Mouse (Mus musculus): Measurements from ENCODE around the gene Chchd3.
A peak's percentile ranks its signal among the peaks of the same experiment; 100 is the strongest.

Chchd3 gene

DNA sequence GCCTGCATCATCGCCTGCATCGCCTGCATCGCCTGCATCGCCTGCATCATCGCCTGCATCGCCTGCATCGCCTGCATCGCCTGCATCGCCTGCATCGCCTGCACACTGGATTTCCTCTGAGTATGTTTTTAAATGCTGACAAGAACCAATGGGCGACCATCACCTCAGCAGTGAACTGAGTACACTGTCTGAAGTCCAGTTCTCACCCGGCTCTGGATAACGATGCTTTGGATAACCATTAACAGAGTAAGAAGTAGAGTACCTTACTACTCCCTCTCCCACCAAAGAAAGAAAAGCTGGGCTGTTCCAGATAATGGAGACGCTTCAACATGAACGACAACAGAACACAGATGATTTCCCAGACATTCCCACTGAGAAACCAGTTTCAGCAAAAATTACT lies 58.8 kb downstream of the Chchd3 start:
- peak; percentile 86 for DNase-seq

- DNase-seq, result no peak
Measured at GRCm38 (mm10) chr6:32996597-32996996, 63.5 kb downstream of the Chchd3 start.

DNA sequence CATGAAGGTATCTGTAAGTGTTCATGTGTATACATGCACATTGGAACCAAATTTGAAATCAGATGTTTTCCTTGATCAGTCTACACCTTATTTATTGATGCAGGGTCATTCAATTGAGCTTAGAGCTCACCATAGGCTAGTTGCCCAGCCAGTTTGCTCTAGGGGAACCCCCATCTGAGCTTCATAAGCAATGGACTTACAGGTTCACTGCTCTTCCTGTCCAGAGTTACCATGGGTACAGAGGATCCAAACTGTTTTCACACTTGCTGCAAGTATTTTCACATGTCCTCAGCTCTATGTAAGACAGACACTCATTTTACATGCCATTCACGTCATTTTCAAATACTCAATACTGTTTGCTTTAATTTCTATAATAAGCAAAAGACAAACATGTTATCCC lies 66.2 kb downstream of the Chchd3 start:
- DNase-seq, result peak; percentile 57

DNA sequence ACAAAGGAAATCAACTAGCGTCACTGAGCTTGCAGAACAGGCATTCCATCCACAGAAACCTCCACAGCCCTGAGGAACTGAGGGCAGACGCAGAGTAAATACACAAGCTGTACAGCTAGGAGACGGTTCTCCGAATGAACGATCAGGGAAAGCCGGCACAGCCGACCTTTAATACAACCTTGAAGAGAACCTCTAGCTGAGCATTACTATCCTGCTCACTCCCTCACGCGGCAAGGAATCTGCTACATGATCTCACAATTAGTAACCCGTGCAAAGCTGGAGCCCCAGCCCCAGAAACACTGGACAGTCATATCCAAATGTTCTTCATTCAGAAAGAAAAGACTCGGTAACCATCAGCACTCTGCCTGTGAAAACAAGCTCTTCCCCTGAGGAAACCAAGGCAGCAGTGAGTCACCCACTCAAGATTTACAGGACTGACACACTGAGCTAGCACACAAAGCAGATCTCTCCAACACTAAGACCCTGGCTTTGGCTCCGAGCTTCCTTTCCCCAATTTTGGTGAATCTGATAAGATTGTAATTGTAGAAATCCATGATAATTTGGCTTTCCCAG lies 69.9 kb downstream of the Chchd3 start:
- DNase-seq, result peak; percentile 47

DNA sequence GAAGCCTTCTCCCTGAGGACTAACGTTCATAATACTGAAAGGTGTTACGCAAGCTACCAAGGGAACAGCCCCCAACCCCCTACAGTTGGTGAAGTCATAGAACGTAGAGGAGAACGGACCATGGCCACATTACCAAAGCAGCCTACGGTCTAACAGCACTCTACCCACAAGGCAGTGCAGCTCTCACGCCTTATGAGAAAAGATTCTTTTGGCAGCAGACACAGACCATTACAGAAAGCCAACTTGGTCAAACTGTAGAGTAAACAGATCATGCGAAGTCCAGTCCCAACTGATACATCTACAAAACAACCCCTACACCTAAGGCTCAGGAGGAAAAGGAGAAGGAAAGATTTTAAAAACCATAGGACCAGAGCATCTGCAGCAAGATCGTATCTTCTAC lies 71.5 kb downstream of the Chchd3 start:
- no peak for DNase-seq

DNA sequence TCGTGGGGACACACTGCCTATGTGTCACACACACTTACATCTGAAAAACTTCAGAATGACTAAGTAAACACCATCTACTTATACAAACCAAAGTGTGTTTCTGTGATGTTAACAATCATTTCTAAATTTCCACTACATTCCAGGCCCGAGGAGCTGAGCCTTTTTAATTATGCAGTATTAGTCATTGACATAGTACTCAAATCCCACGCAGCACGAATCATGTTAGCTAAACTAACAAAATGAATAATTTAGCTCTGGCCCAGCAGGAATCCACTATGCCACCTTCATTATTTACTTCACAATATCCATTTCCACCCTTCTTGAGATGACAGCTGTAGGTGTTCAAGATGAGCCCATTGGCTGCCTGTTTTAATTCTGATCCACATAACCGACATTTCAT lies 76.2 kb downstream of the Chchd3 start:
- no peak for DNase-seq

DNA sequence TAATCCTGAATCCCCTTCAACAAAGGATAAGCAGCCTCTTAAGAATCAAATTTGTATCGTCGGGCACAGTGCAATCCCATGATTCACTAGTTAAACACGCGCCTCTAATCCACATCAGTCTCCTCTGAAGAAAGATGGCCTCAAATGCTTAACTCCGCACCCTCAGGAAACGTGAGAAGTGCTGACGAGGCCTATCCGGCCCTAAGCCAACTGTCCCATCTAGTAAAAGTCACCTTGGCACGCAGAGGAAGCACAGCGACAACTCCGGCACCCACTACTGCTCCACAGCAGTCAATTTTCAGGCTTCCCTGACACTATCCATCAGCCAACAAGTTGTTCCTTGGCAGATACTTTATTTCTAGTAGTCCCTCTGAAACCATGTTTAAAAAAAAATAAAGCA lies 78.8 kb downstream of the Chchd3 start:
- DNase-seq, result no peak

DNA sequence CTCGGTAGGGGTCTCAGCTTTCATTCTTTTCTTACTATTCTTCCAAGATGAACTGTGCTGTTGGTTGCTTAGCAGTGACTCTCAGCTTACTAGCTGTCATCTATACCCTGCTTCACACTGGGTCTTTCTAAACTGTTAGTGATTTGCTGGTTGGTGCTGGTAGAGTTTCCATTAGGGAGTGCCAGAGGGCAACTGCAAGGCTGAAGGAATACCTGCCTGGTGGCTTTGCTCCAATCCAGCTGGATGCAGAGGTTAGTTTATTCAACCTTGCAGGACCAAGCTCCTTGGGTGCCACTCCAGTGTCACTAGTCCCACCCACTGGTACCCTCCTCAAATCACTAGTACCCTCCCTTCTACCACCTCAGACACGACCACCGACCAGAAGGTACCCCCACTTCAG lies 81.2 kb downstream of the Chchd3 start:
- DNase-seq, result peak; percentile 69

GRCm38 (mm10) chr6:32971926-32972325 lies 88.1 kb downstream of the Chchd3 start:
- no peak for DNase-seq

DNA sequence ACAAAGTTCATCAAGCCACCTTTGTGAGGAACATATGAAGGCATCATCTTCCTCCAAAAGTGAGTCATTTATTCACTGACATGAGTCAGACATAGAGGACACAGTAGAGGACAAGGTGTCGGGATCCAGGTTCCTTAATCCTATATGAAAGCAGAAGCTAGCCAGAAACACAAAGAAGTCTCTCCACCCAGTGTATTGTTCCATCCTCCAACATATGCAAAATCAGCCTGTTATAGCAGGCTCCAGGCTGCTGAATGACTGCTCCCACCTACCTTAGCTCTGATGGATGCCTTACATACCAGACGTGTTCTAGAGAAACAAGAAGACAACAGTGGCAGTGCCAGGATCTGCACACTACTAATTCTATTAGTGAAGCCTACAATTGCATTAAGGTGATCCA lies 91.1 kb downstream of the Chchd3 start:
- DNase-seq, result no peak

- no peak for DNase-seq
Measured at GRCm38 (mm10) chr6:32962048-32962447, 98.0 kb downstream of the Chchd3 start.

DNA sequence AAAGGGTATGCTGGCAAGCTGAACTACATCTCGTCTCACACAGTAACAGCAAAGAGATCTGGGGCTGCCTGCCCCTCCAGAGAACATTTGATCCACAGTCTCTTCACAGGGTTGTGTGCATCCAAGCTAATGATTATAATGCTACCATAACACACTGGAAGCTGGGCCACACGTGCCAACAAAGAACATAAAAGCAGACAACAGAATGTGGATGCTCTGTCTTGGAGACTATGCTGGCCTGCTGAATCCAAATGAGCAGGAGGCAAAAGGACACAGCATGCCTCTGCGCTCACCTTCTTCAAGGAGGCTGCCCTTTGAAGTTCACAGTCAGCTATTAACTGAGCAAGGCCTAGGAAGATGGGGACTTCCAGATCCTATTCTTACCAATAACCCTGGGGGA lies 98.6 kb downstream of the Chchd3 start:
- DNase-seq, result peak; percentile 46

DNA sequence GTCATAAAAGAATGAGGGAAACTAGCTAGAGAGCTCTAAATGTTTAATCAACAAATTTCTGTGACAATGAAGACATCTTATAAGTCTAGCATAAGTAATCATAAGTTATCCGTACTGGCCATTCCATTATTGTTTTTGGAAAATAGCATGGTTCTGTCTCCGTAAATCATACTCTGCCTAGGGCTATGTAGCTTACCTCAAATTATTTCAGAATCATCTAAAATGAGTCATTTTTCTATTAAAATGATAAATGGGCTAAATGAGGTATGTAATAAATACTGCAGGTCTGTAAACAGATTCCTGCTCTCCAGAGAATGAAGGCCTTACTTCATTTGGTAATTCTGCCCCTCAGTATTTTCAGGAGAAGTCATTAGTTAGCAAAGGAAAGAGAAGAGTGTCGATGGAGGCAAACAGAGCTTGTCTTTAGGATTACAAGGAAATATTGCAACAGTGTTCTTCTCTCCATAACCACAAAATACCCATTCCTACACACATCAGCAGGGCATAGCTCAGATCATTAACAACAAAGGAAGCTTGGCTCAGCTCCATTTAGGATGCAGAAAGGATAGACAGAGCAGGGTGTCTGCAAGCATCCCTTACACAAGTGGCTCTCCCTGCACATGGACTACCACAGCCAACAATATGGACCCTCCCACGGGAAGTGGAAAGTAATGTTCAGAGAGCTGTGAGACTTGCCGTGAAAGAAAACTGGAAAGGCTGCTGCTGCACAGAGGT lies 100.1 kb downstream of the Chchd3 start:
- DNase-seq, result no peak

- no peak for DNase-seq
Measured at GRCm38 (mm10) chr6:32955481-32955880, 104.6 kb downstream of the Chchd3 start.

DNA sequence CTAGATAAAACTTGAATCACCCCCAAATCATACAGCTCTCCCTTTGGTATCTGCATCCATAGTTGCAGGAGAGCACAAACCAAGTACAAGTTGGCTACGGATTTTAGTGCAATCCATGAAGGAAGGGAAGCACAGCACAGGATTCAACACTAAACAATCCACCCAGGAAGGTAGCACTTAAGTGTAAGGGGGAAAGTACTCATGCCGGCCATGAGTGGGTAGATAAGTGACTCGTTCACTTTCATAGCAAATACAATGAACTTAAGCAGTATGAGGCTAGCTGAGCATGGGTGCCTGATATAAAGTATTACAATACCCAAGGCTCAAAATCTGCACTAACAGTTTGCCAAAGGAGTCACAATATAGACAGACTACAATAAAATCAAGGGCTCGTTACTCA lies 109.1 kb downstream of the Chchd3 start:
- no peak for DNase-seq

DNA sequence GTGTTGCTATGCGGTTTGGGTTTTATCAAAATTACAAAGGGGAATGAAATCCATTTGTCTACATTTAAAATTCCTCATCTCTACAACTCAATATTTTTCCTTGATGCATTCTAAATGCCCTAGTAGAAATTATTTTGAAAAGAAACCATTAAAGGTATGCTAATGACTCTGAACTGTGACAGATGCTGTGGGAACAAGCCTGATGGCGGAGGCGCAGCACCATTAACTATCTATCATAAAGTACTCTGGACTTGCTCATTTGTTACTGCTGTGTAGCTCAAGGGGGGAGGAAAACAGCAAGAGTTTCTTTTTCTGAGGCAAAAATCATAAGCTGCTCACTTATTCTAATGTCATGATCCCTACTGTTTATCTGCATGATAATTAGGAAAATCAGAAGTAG lies 110.4 kb downstream of the Chchd3 start:
- no peak for DNase-seq

GRCm38 (mm10) chr6:32947225-32947624 lies 112.8 kb downstream of the Chchd3 start:
- no peak for DNase-seq

GRCm38 (mm10) chr6:32944956-32945355 lies 115.1 kb downstream of the Chchd3 start:
- DNase-seq, result no peak

DNA sequence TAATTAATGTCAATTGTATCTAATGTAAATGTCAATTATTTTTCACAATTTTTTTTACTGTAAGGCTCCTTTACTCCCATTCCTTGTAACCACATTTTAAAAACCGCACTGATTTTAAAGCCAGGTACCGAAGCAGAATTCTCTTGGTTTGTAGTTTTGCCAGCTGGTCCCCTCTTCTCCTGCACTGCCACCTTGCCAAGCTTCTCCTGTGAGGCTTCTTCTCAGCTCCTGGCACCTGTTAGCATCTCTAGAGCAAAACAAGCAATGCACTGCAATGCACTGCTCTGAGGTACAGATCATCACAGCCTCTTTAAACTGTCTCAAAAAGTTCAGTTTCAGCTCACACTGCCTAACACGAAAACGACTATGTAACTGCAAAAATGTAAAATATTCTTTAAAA lies 116.4 kb downstream of the Chchd3 start:
- DNase-seq, result no peak

GRCm38 (mm10) chr6:32940299-32940698 lies 119.8 kb downstream of the Chchd3 start:
- DNase-seq, result no peak

DNA sequence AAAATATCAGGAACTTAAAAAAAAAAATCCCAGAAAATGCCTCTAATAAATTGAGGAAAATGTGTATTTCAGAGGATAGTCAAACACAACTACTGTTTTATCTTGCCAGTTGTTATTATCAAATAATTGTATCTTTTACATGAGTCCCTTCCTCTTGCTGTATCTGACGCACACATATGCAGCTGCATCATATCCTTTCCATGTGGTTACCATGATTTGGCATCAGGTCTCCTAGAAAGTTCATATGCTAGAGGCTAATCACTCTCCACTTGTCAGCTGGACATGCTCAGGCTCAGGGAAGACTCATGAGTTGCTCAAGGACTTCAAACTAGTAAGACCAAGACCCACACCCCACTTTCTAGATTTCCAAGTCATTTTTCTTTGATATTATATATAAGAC lies 122.4 kb downstream of the Chchd3 start:
- DNase-seq, result no peak

DNA sequence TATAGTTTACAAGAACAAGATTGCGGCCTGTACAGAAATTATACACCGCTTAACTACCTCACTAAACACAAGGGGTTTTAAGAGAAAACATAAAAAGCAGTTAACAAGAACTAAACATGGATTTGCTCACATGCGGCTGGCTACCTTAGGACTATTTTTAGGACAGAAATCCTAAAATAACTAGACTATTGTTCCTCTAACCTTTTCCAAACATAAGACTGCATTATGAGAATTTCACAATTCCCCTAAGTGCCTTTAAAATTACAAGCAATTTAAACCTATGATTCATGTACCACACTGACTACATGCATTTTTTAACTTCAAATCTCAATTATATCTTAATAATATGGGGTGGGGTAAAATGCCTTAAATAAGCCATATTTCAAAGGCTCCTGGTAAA lies 123.3 kb downstream of the Chchd3 start:
- DNase-seq, result no peak

GRCm38 (mm10) chr6:32936365-32936764 lies 123.7 kb downstream of the Chchd3 start:
- no peak for DNase-seq

DNA sequence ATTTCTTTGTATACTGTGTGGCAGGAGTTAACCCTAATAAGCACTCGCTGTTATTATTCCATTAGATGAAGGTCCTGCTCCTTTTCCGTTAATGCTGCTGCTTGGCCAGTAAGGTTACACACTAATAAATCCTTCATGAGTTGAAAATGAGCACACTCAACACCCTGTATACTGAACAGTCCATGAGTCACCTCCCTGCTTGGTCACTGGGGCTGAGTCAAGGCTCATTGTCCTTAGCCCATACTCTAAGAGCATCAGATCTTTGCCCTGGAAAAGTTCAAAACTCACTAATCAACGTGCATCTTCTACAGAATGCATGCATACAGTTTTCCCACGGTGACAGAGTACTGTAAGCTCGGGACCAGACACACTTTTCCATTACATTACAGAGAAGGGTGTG lies 124.5 kb downstream of the Chchd3 start:
- DNase-seq, result no peak

Measured in kidney, adult 9 months (tissue).